Mouse (Mus musculus): ENCODE results near the gene Hist1h2ag.

DNA sequence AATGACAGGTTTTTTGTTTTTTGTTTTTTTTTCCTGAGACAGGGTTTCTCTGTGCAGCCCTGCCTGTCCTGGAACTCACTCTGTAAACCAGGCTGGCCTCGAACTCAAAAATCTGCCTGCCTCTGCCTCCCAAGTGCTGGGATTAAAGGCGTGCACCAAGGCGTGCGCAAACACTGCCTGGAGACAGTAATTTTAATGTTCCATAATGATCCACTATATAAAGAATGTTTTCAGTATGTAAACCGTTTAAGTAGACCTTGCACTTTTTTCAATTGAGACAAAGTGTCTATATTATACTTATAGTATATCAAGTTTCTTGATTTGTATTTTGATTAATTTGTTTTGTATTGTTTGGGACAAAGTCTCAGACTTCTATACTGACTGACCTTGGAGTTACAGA is 3.4 kb downstream of the Hist1h2ag start:
- TF ChIP-seq CTCF (IDR thresholded peaks at IDR 0.05; ENCODE audit: control insufficient read depth, insufficient read depth, low read length) = no peak
- TF ChIP-seq POLR2A (IDR thresholded peaks at IDR 0.05; ENCODE audit: borderline replicate concordance, control insufficient read depth, low read depth, low read length) = no peak

Measured in bone marrow, adult 2 months (tissue).